8 mouse cellular contexts compared by ENCODE assay signal in the genomic region with DNA sequence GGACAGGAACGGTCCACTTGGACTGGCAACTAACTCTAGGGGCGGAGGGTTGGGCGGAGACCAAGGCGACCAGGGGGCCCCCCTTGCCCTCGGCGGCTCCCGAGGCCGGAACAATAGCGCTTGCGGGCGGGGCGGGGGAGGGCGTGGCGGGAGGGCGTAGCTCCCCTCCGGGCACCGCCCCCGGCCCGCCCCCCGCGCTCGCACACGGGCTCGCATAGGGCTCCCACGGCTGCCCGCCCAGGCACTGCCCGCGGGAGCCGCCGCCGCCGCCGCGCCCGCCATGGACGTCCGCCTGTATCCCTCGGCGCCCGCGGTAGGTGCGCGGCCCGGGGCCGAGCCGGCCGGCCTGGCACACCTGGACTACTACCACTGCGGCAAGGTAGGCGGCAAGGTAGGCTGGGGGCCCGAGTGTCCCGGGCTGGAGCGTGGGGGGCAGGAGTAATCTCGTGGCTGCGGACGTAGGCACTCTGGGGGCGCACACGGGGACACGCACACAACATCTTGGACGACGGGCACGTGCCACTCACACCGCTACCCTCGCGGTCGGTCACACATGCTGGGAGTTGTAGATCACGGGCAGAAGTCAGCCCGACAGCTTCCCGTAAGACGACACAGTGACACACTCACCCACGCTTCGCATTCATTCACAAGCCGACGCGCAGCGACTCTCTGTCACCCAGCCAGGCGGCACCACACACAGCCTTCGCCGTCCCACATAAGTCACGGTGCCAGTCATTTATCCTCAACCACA. TPM values are rescaled to one million over a fixed set of nuclear protein-coding genes. Genes with fewer than 3 reads are reported as not detected.
DNase-seq lines count a peak whose midpoint lies in the region; ATAC-seq and TF ChIP-seq lines count a peak whose summit lies in the region.

A gene (plus strand): TSS at position 242 of the 751 bp plus-strand sequence.

- peak; percentile 58 to 66 for DNase-seq in adrenal gland, adult 18-20 months (ENCODE audit: low spot score in 2 of 2)
- peak; percentile 68 for DNase-seq in heart, postnatal 4 days
- peak; percentile 56 to 60 for DNase-seq in layer of hippocampus, adult 2 months (ENCODE audit: low spot score in 2 of 2)
- peak; percentile 65 to 76 for DNase-seq in thymus, postnatal 36 days

- under 1% methylated on average over 69 of the region's 79 CpGs for WGBS in forebrain, embryonic 13.5 days
- under 1% methylated on average over 62 of the region's 79 CpGs for WGBS in liver, embryonic 16.5 days (ENCODE audit: insufficient replicate concordance)
- WGBS in neural tube, embryonic 13.5 days, result under 1% methylated on average over 76 of the region's 79 CpGs

- TF ChIP-seq CTCF in C2C12 (IDR thresholded peaks at IDR 0.05; ENCODE audit: control insufficient read depth, insufficient read depth, insufficient read length), result no peak
- TF ChIP-seq CTCF in layer of hippocampus, adult 2 months (conservative IDR thresholded peaks at IDR 0.05), result no peak

- no peaks in the 10 kb centered on the region for H3K36me3 ChIP-seq in C2C12 (ENCODE audit: control insufficient read depth, insufficient read depth)
- H3K36me3 ChIP-seq in forebrain, embryonic 13.5 days (ENCODE audit: poor library complexity, severe bottlenecking), result 0 out of 2 replicates have a peak, but pooled peaks cover 3% of the 10 kb centered on the region
- no peaks in the 10 kb centered on the region for H3K36me3 ChIP-seq in liver, embryonic 16.5 days (ENCODE audit: control insufficient read depth, insufficient read depth)
- no peaks in the 10 kb centered on the region for H3K36me3 ChIP-seq in neural tube, embryonic 13.5 days

- no peaks in the 10 kb centered on the region for H3K79me2 ChIP-seq in C2C12 (ENCODE audit: control insufficient read depth, insufficient read depth)

- peak within 1 kb of the TSS; percentile 80 for H3K9ac ChIP-seq in forebrain, embryonic 13.5 days
- H3K9ac ChIP-seq in liver, embryonic 16.5 days (ENCODE audit: low read depth, low read length), result no peak within 1 kb of the TSS
- peak within 1 kb of the TSS; percentile 81 for H3K9ac ChIP-seq in neural tube, embryonic 13.5 days

- H3K4me2 ChIP-seq in forebrain, embryonic 13.5 days, result peak within 1 kb of the TSS; percentile 89
- peak within 1 kb of the TSS; percentile 70 for H3K4me2 ChIP-seq in liver, embryonic 16.5 days (ENCODE audit: low read depth, low read length)
- H3K4me2 ChIP-seq in neural tube, embryonic 13.5 days, result peak within 1 kb of the TSS; percentile 73

- H3K27me3 ChIP-seq in C2C12 (ENCODE audit: control insufficient read depth, insufficient read depth, insufficient read length), result peaks cover 24% of the 10 kb centered on the region
- peaks cover 20% of the 10 kb centered on the region for H3K27me3 ChIP-seq in forebrain, embryonic 13.5 days
- H3K27me3 ChIP-seq in liver, embryonic 16.5 days (ENCODE audit: control insufficient read depth, insufficient read depth, low read depth, low read length), result peaks cover 55% of the 10 kb centered on the region
- peaks cover 62% of the 10 kb centered on the region for H3K27me3 ChIP-seq in neural tube, embryonic 13.5 days

- H3ac ChIP-seq in C2C12 (ENCODE audit: control insufficient read depth, insufficient read length, low read depth), result peak within 1 kb of the TSS; percentile 2

- H3K4me3 ChIP-seq in C2C12 (ENCODE audit: insufficient read depth, poor library complexity, severe bottlenecking), result no peak within 1 kb of the TSS
- peak within 1 kb of the TSS; percentile 58 for H3K4me3 ChIP-seq in forebrain, embryonic 13.5 days
- peak within 1 kb of the TSS; percentile 62 for H3K4me3 ChIP-seq in layer of hippocampus, adult 2 months
- H3K4me3 ChIP-seq in liver, embryonic 16.5 days (ENCODE audit: low read depth, low read length), result peak within 1 kb of the TSS; percentile 53
- H3K4me3 ChIP-seq in neural tube, embryonic 13.5 days, result peak within 1 kb of the TSS; percentile 52

- H3K4me1 ChIP-seq in forebrain, embryonic 13.5 days, result peaks cover 42% of the 10 kb centered on the region
- H3K4me1 ChIP-seq in liver, embryonic 16.5 days (ENCODE audit: control insufficient read depth, low read depth, low read length), result peaks cover 2% of the 10 kb centered on the region
- H3K4me1 ChIP-seq in neural tube, embryonic 13.5 days (replicated peaks), result peaks cover 44% of the 10 kb centered on the region

- peak within 1 kb of the TSS; percentile 48 for H3K27ac ChIP-seq in forebrain, embryonic 13.5 days
- peak within 1 kb of the TSS; percentile 80 for H3K27ac ChIP-seq in layer of hippocampus, adult 2 months
- no peak within 1 kb of the TSS for H3K27ac ChIP-seq in liver, embryonic 16.5 days (ENCODE audit: low read length)
- peak within 1 kb of the TSS; percentile 64 for H3K27ac ChIP-seq in neural tube, embryonic 13.5 days (replicated peaks)

- 0 out of 2 replicates have a peak, but pooled peaks cover 3% of the 10 kb centered on the region for H3K9me3 ChIP-seq in forebrain, embryonic 13.5 days (replicated peaks)
- H3K9me3 ChIP-seq in liver, embryonic 16.5 days (replicated peaks; ENCODE audit: control insufficient read depth, low read length), result no peaks in the 10 kb centered on the region
- peaks cover 10% of the 10 kb centered on the region for H3K9me3 ChIP-seq in neural tube, embryonic 13.5 days

- no peaks in the 10 kb centered on the region for H3K79me3 ChIP-seq in C2C12 (ENCODE audit: low read depth)

- ATAC-seq in forebrain, embryonic 13.5 days, result peak; percentile 87
- ATAC-seq in liver, embryonic 16.5 days (ENCODE audit: low read depth), result peak; percentile 78
- peak; percentile 48 for ATAC-seq in neural tube, embryonic 13.5 days (ENCODE audit: low read depth)

TF ChIP-seq in C2C12, 6 proteins besides CTCF, POLR2A, EP300 and RAD21:
- no peak for TF ChIP-seq MYOD1 (IDR thresholded peaks at IDR 0.05; ENCODE audit: control insufficient read depth, insufficient read length, low read depth)
- no peak for TF ChIP-seq FOSL1 (IDR thresholded peaks at IDR 0.05; ENCODE audit: insufficient read depth, low read length, poor library complexity, severe bottlenecking)
- no peak for TF ChIP-seq MYOG (IDR thresholded peaks at IDR 0.05; ENCODE audit: control insufficient read depth, extremely low read depth, insufficient read length)
- TF ChIP-seq USF1 (IDR thresholded peaks at IDR 0.05; ENCODE audit: low read depth), result no peak
- TF ChIP-seq MAX (IDR thresholded peaks at IDR 0.05), result no peak
- TF ChIP-seq CEBPB (IDR thresholded peaks at IDR 0.05; ENCODE audit: low read depth), result no peak

RNA-seq across cellular contexts. Expression of the gene that starts here (rescaled TPM):
- 0.14 TPM for polyA plus RNA-seq in C2C12 (2012; fragmentation: generic; extraction: Trizol)
- total RNA-seq in adrenal gland, adult 18-20 months (2021), result 10 to 100 TPM in 1 of 2 experiments, 1 to 10 TPM in 1; 4.1 to 24.2 TPM
- 17.9 and 20.6 TPM in 2 replicates for polyA plus RNA-seq in forebrain, embryonic 13.5 days (2015; fragmentation: Nextera tagmentation; extraction: Ambion mirVana)
- 1 to 10 TPM; 4.1 to 5.6 TPM for total RNA-seq in heart, postnatal 4 days (2021)
- total RNA-seq in layer of hippocampus, adult 2 months (2021), result 10 to 100 TPM; 20.8 to 21.3 TPM
- 0.40 and 0.67 TPM in 2 replicates for polyA plus RNA-seq in liver, embryonic 16.5 days (2015; fragmentation: Nextera tagmentation; extraction: Ambion mirVana)
- 22.0 and 22.7 TPM in 2 replicates for polyA plus RNA-seq in neural tube, embryonic 13.5 days (2015; fragmentation: Nextera tagmentation; extraction: Ambion mirVana)

Comparison
In these comparisons a context has a peak if more than half of its experiments do, and no peak if none do; other contexts are left out.
1. RNA of the gene that starts here (polyA plus RNA-seq): 22.0 to 22.7 TPM in neural tube, embryonic 13.5 days and 17.9 to 20.6 TPM in forebrain, embryonic 13.5 days; 0.40 to 0.67 TPM in liver, embryonic 16.5 days and 0.14 TPM in C2C12 (single experiment); every median in the first group is over 10 times any median in the second.
2. Peak in ATAC-seq, H3K4me3 ChIP-seq and H3K4me2 ChIP-seq in liver, embryonic 16.5 days; RNA of the gene not detected or under 1 TPM.
3. Peak in every context shown above with its lines, with median percentiles within 50 percentile points of each other: DNase-seq, ATAC-seq and H3K4me2 ChIP-seq.